Mouse (Mus musculus): ENCODE results near the gene Armc9.

GRCm38 (mm10) chr1:86290452-86290851 is 135.9 kb downstream of the Armc9 start:
- TF ChIP-seq EP300 (IDR thresholded peaks at IDR 0.05; ENCODE audit: low read depth) (no peak), CTCF (IDR thresholded peaks at IDR 0.05; ENCODE audit: low read depth) (no peak)
